Mouse (Mus musculus) stomach, embryonic 16.5 days (tissue): ENCODE measurements around the gene Zswim8. TPM values are rescaled to one million over a fixed set of nuclear protein-coding genes. Genes with fewer than 3 reads are reported as not detected.

ENCODE experiments used
- ATAC-seq: fragments of 200-750 bp; cut with Nextera tagmentation; 2 replicates; pipeline ENCODE4 v1.8.0; 2017; ENCODE audit warnings: moderate number of reproducible peaks, moderate TSS enrichment; ENCODE audit not compliant: insufficient read depth, low FRiP score
- H3K27ac ChIP-seq: fragments of 300-500 bp; sonication (generic); 2 replicates; pipeline ENCODE4 v1.5.1; 2014; ENCODE audit warnings: low read length
- H3K27me3 ChIP-seq: fragments of 300-500 bp; sonication (generic); 2 replicates; pipeline ENCODE4 v1.6.1; 2014; ENCODE audit warnings: low read length, control low read depth, mixed read lengths; ENCODE audit not compliant: control insufficient read depth, insufficient read depth
- H3K36me3 ChIP-seq: fragments of 300-500 bp; sonication (generic); 2 replicates; pipeline ENCODE4 v1.6.1; 2014; ENCODE audit warnings: low read length; ENCODE audit not compliant: control insufficient read depth, insufficient read depth
- H3K4me1 ChIP-seq: fragments of 300-500 bp; sonication (generic); 2 replicates; pipeline ENCODE4 v1.6.1; 2014; ENCODE audit warnings: low read length, control low read depth, mixed read lengths; ENCODE audit not compliant: control insufficient read depth, insufficient read depth
- H3K4me2 ChIP-seq: fragments of 300-500 bp; sonication (generic); 2 replicates; pipeline ENCODE4 v1.6.1; 2014; ENCODE audit warnings: low read depth, low read length, mixed read lengths
- H3K4me3 ChIP-seq: fragments of 300-500 bp; sonication (generic); replicated peaks from 2 replicates; pipeline ENCODE4 v1.5.1; 2014; ENCODE audit warnings: mild to moderate bottlenecking, low read length
- H3K9ac ChIP-seq: fragments of 300-500 bp; sonication (generic); 2 replicates; pipeline ENCODE4 v1.6.1; 2014; ENCODE audit warnings: low read length
- H3K9me3 ChIP-seq: fragments of 300-500 bp; sonication (generic); replicated peaks from 2 replicates; pipeline ENCODE4 v1.6.1; 2016; ENCODE audit warnings: low read length, control low read depth; ENCODE audit not compliant: control insufficient read depth
- WGBS: fragments of 180-500 bp; shearing (Covaris S2); extraction: QIAGEN DNeasy Blood & Tissue Kit; methylation state at CpG from one replicate; pipeline ENCODE4 v1.1.7; 2014; 5-methylcytosine and 5-hydroxymethylcytosine counted together
- polyA plus RNA-seq: library from polyadenylated mRNA; unstranded; fragments of >200 nt; fragmentation: Nextera tagmentation; extraction: Ambion mirVana; gene quantifications from 2 replicates; pipeline ENCODE4 v1.2.1, GENCODE M21; 2015

Gene Zswim8
- polyA plus RNA-seq, 1 experiment from 2014 or later = 23.2 TPM

DNA sequence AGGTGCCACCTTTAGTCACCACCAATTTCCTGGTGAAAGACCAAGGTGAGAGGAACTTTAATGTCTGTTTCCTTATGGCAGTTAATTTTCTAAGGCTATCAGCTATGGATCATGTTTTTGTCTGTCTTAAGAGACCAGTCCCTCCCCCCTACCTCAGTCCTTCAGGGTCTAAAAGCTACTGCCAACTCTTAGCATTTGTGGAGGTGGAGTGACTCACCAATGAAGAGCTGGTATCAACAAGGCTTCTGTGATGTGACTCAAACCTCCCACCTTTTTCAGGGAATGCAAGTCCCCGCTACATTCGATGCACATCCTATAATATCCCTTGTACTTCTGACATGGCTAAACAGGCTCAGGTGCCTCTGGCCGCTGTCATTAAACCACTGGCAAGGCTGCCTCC is 20.8 kb upstream of the Zswim8 start:
- WGBS = 94% methylated on average over 3 of the region's 3 CpGs
- no peaks in the 10 kb centered on the region for H3K4me1 ChIP-seq
- no peaks in the 10 kb centered on the region for H3K27me3 ChIP-seq
- H3K4me3 ChIP-seq = no peak overlapping the region
- no peaks in the 10 kb centered on the region for H3K9me3 ChIP-seq
- no peak overlapping the region for H3K9ac ChIP-seq
- no peak for ATAC-seq
- H3K27ac ChIP-seq = no peak overlapping the region
- peaks cover 60% of the 10 kb centered on the region for H3K36me3 ChIP-seq
- no peak overlapping the region for H3K4me2 ChIP-seq

DNA sequence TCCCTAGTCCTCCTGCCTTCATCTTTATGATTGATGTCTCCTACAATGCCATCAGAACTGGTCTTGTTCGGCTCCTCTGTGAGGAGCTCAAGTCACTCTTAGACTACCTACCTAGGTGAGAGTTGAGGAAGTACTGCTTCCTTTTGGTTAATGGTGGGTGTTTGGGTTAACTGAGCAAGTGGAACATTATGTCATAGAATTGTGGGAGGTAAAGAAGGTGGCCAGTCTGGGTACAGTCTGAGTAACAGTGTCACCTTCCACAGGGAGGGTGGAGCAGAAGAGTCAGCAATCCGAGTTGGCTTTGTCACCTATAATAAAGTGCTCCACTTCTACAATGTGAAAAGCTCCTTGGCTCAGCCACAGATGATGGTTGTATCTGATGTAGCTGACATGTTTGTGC is 18.3 kb upstream of the Zswim8 start:
- H3K27me3 ChIP-seq = no peaks in the 10 kb centered on the region
- peaks cover 48% of the 10 kb centered on the region for H3K36me3 ChIP-seq
- no peak overlapping the region for H3K4me2 ChIP-seq
- WGBS = 86% methylated on average over 2 of the region's 2 CpGs
- H3K9ac ChIP-seq = no peak overlapping the region
- H3K4me1 ChIP-seq = no peaks in the 10 kb centered on the region
- H3K4me3 ChIP-seq = no peak overlapping the region
- ATAC-seq = no peak
- H3K9me3 ChIP-seq = no peaks in the 10 kb centered on the region
- H3K27ac ChIP-seq = no peak overlapping the region

DNA sequence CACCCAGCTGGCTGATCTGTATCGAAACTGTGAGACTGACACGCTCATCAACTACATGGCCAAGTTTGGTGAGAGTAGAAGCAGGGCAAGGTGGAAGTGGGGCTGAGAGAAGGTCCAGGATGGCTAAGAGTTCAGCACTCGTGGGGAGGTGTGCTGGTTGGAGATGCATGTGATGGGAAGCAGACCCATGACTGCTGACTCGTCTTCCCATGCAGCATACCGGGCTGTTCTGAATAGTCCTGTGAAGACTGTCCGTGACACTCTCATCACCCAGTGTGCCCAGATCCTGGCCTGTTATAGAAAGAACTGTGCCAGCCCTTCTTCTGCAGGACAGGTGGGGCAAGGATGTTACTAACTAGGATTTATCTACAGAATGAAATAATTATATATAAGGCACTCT is 15.6 kb upstream of the Zswim8 start:
- Histone ChIP-seq H3K9me3 (no peaks in the 10 kb centered on the region), H3K36me3 (peaks cover 36% of the 10 kb centered on the region), H3K4me1 (peaks cover 14% of the 10 kb centered on the region), H3K9ac (no peak overlapping the region), H3K4me3 (no peak overlapping the region), H3K27ac (no peak overlapping the region), H3K27me3 (no peaks in the 10 kb centered on the region), H3K4me2 (no peak overlapping the region)
- 89% methylated on average over 6 of the region's 6 CpGs for WGBS
- ATAC-seq = no peak

DNA sequence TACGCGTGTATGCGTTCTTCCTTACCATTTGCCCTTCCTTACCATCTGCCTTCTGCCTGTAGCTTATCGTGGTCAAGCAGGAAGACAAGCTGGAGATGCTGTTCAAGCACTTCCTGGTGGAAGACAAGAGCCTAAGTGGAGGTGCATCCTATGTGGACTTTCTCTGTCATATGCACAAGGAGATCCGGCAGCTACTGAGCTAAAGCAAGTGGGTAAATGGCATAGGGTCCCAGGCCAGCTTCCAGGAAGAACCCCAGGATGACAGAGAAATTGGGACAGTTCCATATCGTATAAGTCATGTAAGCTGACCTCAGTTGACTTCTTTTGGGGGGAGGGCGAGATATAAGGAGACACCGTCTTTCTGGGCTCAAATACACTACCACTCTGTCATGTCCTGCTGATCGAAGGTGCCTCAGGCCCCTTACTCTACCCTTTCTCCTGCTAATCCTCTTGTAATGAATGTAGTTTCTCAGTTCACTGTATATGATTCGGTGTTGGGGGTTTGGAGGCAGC is 13.7 kb upstream of the Zswim8 start:
- peaks cover 31% of the 10 kb centered on the region for H3K36me3 ChIP-seq
- 86% methylated on average over 10 of the region's 10 CpGs for WGBS
- no peak overlapping the region for H3K4me2 ChIP-seq
- no peak overlapping the region for H3K4me3 ChIP-seq
- no peaks in the 10 kb centered on the region for H3K9me3 ChIP-seq
- peaks cover 30% of the 10 kb centered on the region for H3K4me1 ChIP-seq
- H3K27me3 ChIP-seq = no peaks in the 10 kb centered on the region
- H3K27ac ChIP-seq = no peak overlapping the region
- no peak for ATAC-seq
- no peak overlapping the region for H3K9ac ChIP-seq

DNA sequence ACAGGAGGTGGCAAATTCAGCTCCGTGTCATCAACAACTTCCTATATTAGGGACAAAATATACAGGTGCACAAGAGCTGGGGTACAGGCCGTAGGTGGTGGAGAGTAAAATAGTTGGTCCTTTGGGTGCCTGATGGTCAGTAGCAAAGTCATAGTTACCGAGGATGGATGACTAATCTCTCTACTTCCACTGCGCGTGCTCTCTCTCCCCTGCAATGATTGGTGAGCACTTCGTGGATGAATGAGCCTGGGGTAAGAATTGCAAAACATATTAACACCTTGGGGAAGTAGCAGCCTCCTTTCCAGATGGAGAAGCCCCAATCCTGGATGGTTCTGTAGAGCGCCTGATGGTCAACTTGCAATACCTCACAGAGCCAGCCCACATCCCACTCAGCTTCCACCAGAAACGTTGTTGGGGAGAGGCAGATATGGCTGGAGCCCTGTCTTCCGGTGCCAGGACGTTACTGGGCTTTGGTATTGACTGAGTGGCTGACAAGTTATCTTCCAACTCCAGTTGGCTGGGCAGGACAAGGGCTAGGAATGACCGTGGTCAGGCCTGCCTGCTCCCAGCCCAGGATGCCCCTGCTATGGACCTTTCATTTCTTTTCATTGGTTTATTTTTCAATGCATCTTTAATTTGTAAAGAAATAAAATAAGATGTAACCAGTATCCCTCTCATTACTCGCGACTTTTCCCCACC is 13.0 kb upstream of the Zswim8 start:
- no peaks in the 10 kb centered on the region for H3K27me3 ChIP-seq
- H3K9ac ChIP-seq = peak overlapping the region; percentile 92
- WGBS = 40% methylated on average over 13 of the region's 13 CpGs
- H3K4me1 ChIP-seq = peaks cover 30% of the 10 kb centered on the region
- ATAC-seq = peak; percentile 11; the same call in 1 of the 2 replicates
- H3K4me3 ChIP-seq = peak overlapping the region; percentile 91
- H3K27ac ChIP-seq = peak overlapping the region; percentile 99
- H3K4me2 ChIP-seq = peak overlapping the region; percentile 86
- peaks cover 25% of the 10 kb centered on the region for H3K36me3 ChIP-seq
- no peaks in the 10 kb centered on the region for H3K9me3 ChIP-seq

DNA sequence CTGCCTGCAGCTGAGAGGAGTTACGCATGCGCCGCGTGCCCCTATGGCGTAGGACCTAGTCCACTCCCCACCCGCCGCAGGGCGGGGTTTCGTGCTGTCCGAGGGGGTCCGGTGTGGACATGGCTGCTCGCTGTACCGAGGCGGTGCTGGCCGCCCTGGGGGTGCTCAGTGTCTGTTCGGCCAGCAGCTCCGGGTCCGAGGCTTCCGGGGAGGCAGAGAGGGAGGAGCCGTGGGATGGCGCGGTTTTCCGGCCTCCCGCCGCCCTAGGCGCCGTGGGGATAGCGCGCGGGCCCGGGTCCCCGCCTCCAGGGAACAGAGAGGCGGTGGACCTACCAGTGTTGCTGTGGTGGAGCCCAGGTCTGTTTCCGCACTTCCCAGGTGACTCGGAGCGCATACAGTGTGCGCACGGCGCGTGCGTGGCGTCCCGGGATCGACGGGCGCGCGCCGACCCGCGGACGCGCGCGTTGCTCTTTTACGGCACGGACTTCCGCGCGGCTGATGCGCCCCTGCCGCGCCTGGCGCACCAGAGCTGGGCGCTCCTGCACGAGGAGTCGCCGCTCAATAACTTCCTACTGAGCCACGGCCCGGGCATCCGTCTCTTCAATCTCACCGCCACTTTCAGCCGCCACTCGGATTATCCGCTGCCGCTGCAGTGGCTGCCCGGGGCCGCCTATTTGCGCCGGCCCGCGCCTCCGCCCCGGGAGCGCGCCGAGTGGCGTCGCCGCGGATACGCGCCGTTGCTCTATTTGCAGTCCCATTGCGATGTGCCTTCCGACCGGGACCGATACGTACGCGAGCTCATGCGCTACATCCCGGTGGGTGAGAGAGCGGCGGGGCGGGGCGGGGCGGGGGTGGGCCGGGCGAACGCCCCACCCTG is 12.2 kb upstream of the Zswim8 start, which contains the start of gene Fut11:
Fut11 (plus strand) TSS at position 85 of the 877 bp plus-strand sequence.
- Histone ChIP-seq H3K4me2 (peak within 1 kb of the TSS; percentile 86), H3K9me3 (no peaks in the 10 kb centered on the region), H3K4me1 (peaks cover 30% of the 10 kb centered on the region), H3K4me3 (peak within 1 kb of the TSS; percentile 91), H3K27me3 (no peaks in the 10 kb centered on the region), H3K27ac (peak within 1 kb of the TSS; percentile 99), H3K36me3 (peaks cover 17% of the 10 kb centered on the region), H3K9ac (peak within 1 kb of the TSS; percentile 92)
- WGBS = under 1% methylated on average over 111 of the region's 111 CpGs
- peak; percentile 92 for ATAC-seq

DNA sequence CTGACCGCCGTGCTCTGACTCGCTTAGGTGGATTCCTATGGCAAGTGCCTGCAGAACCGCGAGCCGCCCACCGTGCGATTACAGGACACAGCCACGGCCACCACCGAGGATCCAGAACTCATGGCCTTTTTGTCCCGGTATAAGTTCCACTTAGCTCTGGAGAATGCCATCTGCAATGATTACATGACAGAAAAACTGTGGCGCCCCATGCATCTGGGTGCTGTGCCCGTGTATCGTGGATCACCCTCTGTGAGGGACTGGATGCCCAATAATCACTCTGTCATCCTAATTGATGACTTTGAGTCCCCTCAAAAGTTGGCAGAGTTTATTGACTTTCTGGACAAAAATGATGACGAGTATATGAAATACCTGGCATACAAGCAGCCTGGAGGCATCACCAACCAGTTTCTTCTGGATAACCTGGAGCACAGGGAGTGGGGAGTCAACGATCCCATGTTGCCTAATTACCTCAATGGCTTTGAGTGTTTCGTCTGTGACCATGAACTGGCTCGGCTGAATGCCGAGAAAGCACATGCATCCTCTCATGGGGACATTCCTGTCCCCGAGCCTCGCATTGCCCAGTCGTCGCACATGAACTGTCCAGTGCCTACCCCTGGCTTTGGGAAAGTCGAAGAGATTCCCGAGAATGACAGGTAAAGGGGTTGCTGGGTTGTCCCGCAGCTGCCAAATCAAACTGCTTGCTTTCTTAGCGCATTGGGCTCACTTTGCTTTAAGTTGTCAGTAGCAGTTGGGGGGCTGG is 11.4 kb upstream of the Zswim8 start:
- 12% methylated on average over 27 of the region's 27 CpGs for WGBS
- Histone ChIP-seq H3K36me3 (peaks cover 13% of the 10 kb centered on the region), H3K4me3 (peak overlapping the region; percentile 91), H3K9me3 (no peaks in the 10 kb centered on the region), H3K27me3 (no peaks in the 10 kb centered on the region), H3K4me2 (peak overlapping the region; percentile 86), H3K4me1 (peaks cover 37% of the 10 kb centered on the region), H3K27ac (peak overlapping the region; percentile 99), H3K9ac (peak overlapping the region; percentile 92)
- ATAC-seq = no peak

DNA sequence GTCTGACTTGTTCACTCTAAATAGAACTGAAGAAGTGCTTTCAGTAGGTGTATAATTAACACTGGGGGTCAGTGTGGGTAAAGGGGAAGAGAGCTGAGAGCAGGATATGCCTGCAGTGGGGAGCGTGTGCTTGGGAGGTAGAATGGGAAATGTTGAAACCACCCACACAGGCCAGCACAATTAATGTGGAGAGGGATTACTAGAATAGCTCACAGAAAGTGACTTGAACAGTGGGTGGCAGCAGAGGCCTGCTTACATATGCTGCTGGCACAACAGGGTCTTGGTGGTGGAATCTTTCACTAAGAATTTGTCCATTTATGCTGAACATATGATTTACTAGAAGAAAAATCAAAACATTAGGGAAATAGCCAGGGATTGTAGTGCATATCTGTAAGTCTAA is 10.4 kb upstream of the Zswim8 start:
- no peaks in the 10 kb centered on the region for H3K27me3 ChIP-seq
- H3K9ac ChIP-seq = peak overlapping the region; percentile 92
- peaks cover 45% of the 10 kb centered on the region for H3K4me1 ChIP-seq
- peak overlapping the region; percentile 86 for H3K4me2 ChIP-seq
- ATAC-seq = no peak
- peak overlapping the region; percentile 91 for H3K4me3 ChIP-seq
- peaks cover 3% of the 10 kb centered on the region; the same call in 1 of the 2 replicates for H3K36me3 ChIP-seq
- WGBS = 20% methylated on average over 1 of the region's 1 CpGs
- H3K9me3 ChIP-seq = no peaks in the 10 kb centered on the region
- H3K27ac ChIP-seq = peak overlapping the region; percentile 21; the same call in 1 of the 2 replicates
